Mouse (Mus musculus): ENCODE measurements at regions not wholly inside any gene's neighbourhood (a gene's known extent, or its start where the extent isn't known, plus 50 kb on each side); places are given as distances from the start of the nearest gene placed in this dataset.

DNA sequence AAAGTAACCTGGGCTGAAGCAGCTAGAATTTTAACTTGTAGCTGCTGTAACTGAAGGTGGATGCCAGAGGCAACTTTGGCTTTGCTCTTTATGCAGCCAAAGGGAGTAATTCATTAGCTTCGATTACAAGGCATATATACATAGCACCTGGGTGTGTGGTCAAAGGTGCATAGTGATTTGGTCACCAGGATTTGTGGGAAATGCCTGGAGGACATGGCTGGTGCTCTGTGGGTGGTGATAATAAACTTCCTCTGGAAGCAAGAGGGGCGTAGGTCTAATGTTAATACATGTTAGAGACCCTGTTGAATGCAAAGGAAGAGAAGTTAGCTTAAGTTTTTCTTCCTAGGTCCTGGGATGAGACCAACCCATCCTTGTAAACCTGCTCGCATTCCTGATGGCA lies 139.3 kb upstream of the Osr1 start:
- TF ChIP-seq POLR2A (IDR thresholded peaks at IDR 0.05; ENCODE audit: borderline replicate concordance, extremely low read depth, insufficient read depth, insufficient read length, poor library complexity, severe bottlenecking): no peak
- no peak for TF ChIP-seq CTCF (IDR thresholded peaks at IDR 0.05; ENCODE audit: borderline replicate concordance, extremely low read depth, insufficient read depth, insufficient read length)
